Mouse (Mus musculus) lung, postnatal 0 days (tissue): Measurements from ENCODE around the gene 4933407L21Rik.

Experiments used
- CTCF ChIP-seq: IDR thresholded peaks from 2 replicates; pipeline ENCODE4 v1.5.1; 2016; ENCODE audit warnings: antibody characterized with exemption, mild to moderate bottlenecking
- EP300 ChIP-seq: IDR thresholded peaks from 2 replicates; pipeline ENCODE4 v1.6.1; 2016; ENCODE audit warnings: antibody characterized with exemption, mild to moderate bottlenecking, control low read depth

DNA sequence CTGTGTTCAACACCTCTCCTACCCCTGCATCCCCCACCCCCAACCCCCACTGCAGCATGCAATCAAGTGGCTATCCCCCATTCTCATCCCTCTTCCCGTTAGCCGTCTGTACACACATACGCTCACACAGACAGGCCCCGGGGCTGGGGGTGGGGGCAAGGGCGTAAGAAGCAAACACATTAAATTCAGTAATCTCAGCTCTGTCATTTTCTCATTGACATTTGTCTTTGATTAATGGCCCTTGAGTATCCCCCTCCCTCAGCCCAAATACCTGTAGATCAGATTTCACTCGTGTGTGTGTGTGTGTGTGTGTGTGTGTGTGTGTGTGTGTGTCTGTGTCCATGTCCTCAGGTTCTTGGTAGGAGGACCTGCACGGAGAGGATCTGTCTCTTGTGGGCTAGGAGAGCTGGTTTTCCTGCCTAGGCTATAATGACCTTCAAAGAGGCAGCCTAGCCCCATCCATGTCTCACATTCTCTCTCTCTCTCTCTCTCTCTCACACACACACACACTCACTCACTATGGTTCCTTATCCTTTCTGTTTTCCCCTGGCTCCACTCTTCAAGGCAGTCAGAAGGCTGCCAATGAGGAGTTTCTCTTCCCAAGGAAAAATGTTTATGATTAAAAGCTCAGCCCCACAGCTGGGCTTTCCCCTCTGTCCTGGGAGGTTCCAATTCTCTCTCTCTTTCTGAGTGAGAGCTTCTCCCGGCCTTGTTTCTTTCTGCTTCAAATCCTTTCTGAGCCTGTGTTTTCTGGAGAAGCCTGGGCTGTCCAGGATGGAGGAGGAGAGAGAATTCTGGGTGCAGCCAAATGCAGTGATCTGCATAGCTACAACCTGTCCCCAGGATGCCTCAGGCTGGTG is 30.2 kb upstream of the 4933407L21Rik start:
- no peak for TF ChIP-seq CTCF
- TF ChIP-seq EP300, result no peak
